Mouse (Mus musculus): ENCODE measurements around the gene Akr1c14.

GRCm38 (mm10) chr13:4133070-4133469 is 84.3 kb downstream of the Akr1c14 start:
- TF ChIP-seq CTCF (IDR thresholded peaks at IDR 0.05; ENCODE audit: low read depth, low read length): no peak
- no peak for TF ChIP-seq GATA1 (IDR thresholded peaks at IDR 0.05; ENCODE audit: borderline replicate concordance, low read length)
- TF ChIP-seq POLR2AphosphoS5 (IDR thresholded peaks at IDR 0.05; ENCODE audit: insufficient replicate concordance, low read depth, low read length): no peak
